Mouse (Mus musculus) cerebellum, adult 18-20 months (tissue): ENCODE results near the gene Gm11937.
"Not testable (repeated sequence)": the region's sequence is repeated elsewhere in the genome, so short reads cannot be mapped to it uniquely, and the experiment has no call there.

ENCODE experiments used
- DNase-seq, 2 experiments: peaks; one replicate each; pipeline ENCODE4 v3.0.0; 2021

Gene Gm11937

DNA sequence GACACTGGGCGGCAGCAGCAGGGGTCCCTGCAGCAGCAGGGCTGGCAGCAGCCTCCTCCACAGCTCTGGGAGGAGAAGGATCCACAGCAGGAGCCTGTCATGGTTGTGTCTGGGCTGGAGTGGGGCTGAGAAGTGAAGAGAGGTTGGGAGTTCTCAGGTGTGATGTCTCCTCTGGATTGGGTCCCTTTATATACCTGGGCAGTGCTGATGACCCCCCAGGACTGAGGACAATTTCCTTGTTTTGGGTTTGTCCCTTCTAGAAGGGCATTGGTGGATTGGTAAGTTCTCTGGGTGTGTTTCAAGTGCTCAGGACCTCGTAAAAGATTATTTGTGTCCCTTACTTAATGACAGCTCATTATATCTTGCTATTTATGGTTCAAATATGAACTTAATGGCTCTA, at the start of gene Gm11937:
Gene Gm11937, minus strand, starts transcription at position 101 of the 400 bp plus-strand sequence.
- not testable (repeated sequence) for DNase-seq

- no peak for DNase-seq
Observed at GRCm38 (mm10) chr11:99659256-99659655, 49.3 kb upstream of the Gm11937 start.

GRCm38 (mm10) chr11:99658467-99659010, 48.5 kb upstream of the Gm11937 start, which contains the start of gene Gm11563:
TSS of gene Gm11563 (minus strand) at chr11:99658960.
- not testable (repeated sequence) for DNase-seq

- DNase-seq: no peak
Observed at GRCm38 (mm10) chr11:99657051-99657450, 47.1 kb upstream of the Gm11937 start.

DNA sequence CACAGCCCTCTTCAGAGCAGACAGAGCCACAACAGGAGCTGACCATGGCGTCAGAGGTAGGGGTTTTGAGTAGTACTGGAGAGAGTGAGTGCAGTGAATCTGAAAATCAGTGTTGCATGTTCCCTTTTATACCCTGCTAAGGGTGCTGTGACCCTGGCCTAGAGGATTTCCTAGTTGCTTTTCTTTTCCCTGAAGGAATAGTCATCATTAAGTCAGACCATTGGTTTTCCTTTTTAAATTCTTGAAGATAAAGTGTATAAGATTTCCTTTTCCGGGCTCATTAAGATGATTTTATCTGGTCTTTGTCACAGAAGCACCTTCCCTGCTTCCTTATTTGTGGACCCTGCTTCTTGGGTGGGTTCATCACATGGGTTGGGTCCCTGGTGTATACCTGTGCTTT, 40.1 kb upstream of the Gm11937 start, which contains the start of gene Gm11555:
Gene Gm11555, minus strand, starts transcription at position 101 of the 400 bp plus-strand sequence.
- no peak for DNase-seq

- DNase-seq: no peak
Observed at GRCm38 (mm10) chr11:99646444-99646843, 36.5 kb upstream of the Gm11937 start.

GRCm38 (mm10) chr11:99644351-99644750, 34.4 kb upstream of the Gm11937 start:
- DNase-seq: no peak

- not testable (repeated sequence) for DNase-seq
Observed at GRCm38 (mm10) chr11:99643635-99644139, 33.7 kb upstream of the Gm11937 start, which contains the start of gene Krtap4-7. TSS of gene Krtap4-7 (minus strand) at chr11:99644089.

DNA sequence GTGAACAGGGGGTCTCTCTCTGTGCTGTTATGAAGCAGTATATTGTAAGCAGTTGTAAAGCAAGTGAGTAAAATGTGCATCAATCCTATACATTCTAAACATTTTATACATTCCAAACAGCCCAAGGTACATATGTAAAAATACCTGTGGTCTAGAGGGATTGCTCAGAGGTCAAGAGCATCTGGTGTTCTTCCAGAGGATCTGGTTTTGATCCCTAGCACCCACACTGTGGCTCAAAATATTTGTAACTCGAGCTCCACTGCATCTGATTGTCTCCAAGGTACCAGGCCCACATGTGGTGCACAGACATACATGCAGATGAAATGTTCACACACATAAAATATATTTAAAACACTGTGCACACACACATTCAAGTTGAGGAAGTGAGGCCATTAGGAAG, 30.9 kb upstream of the Gm11937 start:
- no peak for DNase-seq

- DNase-seq: no peak
Observed at GRCm38 (mm10) chr11:99637086-99637485, 27.1 kb upstream of the Gm11937 start.

- DNase-seq: no peak
Observed at GRCm38 (mm10) chr11:99634653-99635134, 24.7 kb upstream of the Gm11937 start, which contains the start of gene Krtap4-2. TSS of gene Krtap4-2 (minus strand) at chr11:99635084.

DNA sequence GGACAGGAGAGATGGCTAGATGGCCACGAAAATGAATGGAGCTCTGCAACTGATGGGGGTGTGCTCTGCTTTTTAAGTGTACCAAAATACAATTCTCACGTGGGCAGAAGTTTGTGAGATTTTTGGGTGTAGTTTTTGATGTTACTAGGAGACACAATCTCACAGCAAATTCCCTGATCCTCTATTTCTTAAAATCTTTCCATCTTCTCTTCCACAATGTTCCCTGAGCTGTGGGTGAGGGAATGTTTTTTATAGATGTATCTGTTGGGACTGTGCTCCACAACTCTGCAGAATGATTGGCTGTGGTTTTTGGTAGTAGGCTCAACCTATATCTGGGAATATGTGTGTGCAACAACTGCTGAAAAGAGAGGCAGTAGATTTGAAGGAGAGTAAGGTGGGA, 23.3 kb upstream of the Gm11937 start:
- no peak for DNase-seq

GRCm38 (mm10) chr11:99630890-99631289, 20.9 kb upstream of the Gm11937 start:
- DNase-seq: no peak

DNA sequence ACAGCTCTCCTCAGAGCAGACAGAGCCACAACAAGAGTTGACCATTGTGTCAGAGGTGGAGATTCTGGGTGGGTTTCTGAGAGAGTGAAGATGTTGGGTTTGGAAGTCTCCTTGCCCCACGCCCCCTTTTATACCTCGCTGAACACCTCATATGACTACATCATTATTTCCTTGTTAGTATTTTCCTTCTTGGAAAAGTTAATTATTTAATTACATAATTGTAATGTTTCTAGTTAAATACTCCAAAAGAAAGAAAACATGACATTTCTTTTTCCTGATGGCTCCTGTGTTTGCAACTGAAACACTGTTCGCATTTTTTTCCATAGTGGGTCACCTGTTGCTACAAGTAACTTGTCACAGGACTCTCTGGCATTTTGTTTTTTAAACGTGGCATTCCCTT, 18.1 kb upstream of the Gm11937 start, which contains the start of gene Krtap4-1:
Gene Krtap4-1, minus strand, starts transcription at position 101 of the 400 bp plus-strand sequence.
- DNase-seq: no peak

DNA sequence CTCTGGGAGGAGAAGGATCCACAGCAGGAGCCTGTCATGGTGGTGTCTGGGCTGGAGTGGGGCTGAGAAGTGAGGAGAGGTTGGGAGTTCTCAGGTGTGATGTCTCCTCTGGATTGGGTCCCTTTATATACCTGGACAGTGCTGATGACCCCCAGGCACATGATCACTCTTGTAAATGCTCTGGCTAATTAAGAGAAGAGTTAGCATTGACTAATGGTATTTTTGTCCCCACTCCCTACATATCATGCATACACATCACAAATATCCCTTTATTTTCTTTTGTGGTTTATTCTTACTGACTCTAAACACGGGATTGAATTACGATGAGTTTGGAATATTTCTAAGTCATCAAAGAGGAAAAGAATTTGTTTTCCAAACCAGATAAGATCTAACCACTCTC, 10.3 kb upstream of the Gm11937 start, which contains the start of gene Gm11562:
Gene Gm11562, minus strand, starts transcription at position 101 of the 400 bp plus-strand sequence.
- no peak for DNase-seq

DNA sequence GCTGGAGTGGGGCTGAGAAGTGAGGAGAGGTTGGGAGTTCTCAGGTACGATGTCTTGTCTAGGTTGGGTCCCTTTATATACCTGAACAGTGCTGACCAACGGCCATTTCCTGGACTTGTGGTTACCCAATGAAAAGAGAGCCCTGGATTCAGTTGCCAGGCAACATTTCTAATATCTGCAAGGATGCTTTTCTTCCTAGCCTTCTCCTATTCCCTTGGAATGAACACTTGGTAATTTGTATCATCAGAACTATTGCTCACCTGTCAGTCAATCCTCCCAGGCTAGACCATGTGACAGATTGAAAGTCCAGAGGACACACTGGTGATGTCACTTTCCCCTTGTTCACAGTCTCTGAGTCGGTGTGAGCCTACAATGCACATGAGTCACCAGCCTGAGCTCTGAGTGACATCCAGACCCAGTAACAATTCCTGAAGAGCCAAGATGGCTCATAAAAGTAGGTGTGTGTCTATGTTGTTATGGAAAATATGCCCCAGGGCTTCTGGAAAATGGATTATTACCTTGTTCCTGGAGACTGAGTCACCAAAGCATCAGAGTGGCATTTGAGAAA, 4.9 kb upstream of the Gm11937 start, which contains the start of gene Krtap2-4:
Gene Krtap2-4, minus strand, starts transcription at position 51 of the 568 bp plus-strand sequence.
- no peak for DNase-seq

- peak; percentile 19 to 37 for DNase-seq
Observed at GRCm38 (mm10) chr11:99609126-99609525, 863 bp downstream of the Gm11937 start.

DNA sequence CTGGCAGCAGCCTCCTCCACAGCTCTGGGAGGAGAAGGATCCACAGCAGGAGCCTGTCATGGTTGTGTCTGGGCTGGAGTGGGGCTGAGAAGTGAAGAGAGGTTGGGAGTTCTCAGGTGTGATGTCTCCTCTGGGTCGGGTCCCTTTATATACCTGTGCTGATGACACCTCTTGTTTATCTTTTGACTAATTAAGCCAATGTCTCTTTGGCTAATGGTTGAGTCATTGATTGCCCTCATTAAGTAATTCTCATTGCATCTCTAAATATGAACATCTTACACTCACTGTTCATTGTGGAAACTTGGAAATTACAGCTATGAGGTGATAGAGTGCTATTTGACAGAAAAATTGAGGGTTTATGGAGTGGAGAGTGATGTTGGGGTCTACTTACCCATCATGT, 6.8 kb downstream of the Gm11937 start, which contains the start of gene Gm11938:
Gene Gm11938, minus strand, starts transcription at position 101 of the 400 bp plus-strand sequence.
- not testable (repeated sequence) for DNase-seq

DNA sequence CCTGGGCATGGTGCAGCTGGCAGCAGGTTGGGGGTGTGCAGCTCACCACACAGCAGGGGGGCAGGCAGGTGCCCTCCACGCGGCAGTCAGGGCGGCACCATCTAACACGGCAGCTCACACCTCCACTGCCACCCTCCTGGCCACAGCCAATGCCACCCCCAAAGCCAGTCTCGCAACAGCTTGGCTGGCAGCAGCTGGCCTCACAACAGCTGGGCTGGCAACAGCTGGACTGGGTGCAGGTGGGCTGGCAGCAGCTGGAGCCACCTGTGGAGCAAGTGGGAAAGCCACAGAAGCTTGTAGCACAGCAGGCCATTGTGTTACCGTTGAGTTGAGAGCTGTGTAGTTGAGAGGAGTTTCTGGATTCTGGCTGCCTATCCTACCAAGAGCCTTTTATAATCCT, 12.2 kb downstream of the Gm11937 start, which contains the start of gene Krtap9-3:
Gene Krtap9-3, minus strand, starts transcription at position 364 of the 400 bp plus-strand sequence.
- DNase-seq: not testable (repeated sequence)

GRCm38 (mm10) chr11:99590981-99591380, 19.0 kb downstream of the Gm11937 start, which contains the start of gene Krtap1-3:
TSS of gene Krtap1-3 (minus strand) at chr11:99591339.
- DNase-seq: no peak

DNA sequence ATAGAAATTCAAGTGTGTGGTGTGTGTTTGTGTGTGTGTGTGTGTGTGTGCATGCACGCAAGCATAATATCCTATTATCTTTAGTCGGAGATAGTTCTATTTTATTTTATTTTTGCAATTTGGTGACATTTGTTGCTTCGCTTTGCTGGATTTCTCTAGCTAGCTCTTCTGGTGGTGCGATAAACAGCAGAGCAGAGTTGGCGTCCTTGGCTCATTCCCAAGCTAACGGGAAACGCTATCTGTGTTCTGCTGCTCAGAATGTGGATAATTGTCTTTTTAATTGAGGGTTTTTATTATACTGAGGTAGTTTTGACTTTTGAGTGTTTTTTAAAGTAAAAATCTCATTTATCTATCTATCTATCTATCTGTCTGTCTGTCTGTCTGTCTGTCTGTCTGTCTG, 24.9 kb downstream of the Gm11937 start:
- DNase-seq: no peak

DNA sequence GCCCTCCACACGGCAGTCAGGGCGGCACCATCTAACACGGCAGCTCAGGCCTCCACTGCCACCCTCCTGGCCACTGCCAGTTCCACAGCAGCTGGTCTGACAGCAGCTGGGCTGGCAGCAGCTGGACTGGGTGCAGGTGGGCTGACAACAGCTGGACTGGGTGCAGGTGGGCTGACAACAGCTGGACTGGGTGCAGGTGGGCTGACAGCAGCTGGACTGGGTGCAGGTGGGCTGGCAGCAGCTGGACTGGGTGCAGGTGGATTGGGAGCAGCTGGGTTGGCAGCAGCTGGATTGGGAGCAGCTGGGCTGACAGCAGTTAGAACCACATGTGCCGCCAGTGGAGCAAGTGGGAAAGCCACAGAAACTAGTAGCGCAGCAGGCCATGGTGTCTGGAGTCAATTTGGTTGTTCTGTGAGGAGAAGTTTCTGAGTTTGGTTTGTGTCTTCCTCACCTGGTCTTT, 26.7 kb downstream of the Gm11937 start, which contains the start of gene Krtap1-4:
Gene Krtap1-4, minus strand, starts transcription at position 410 of the 460 bp plus-strand sequence.
- no peak for DNase-seq

GRCm38 (mm10) chr11:99581564-99581963, 28.4 kb downstream of the Gm11937 start:
- no peak for DNase-seq
